Mouse (Mus musculus) hindbrain, embryonic 15.5 days (tissue): ENCODE results near the gene Myl12a. TPM values are rescaled to one million over a fixed set of nuclear protein-coding genes. Genes with fewer than 3 reads are reported as not detected.

Source experiments
- ATAC-seq: fragments of 200-750 bp; cut with Nextera tagmentation; 2 replicates; pipeline ENCODE4 v1.8.0; 2017; ENCODE audit warnings: low read depth, moderate number of reproducible peaks, moderate TSS enrichment; ENCODE audit not compliant: low FRiP score
- H3K27ac ChIP-seq: fragments of 300-500 bp; sonication (generic); replicated peaks from 2 replicates; pipeline ENCODE4 v1.5.1; 2015; ENCODE audit warnings: mild to moderate bottlenecking, inconsistent platforms
- H3K27me3 ChIP-seq: fragments of 300-500 bp; sonication (generic); 2 replicates; pipeline ENCODE4 v1.6.1; 2015; ENCODE audit warnings: control low read depth, inconsistent platforms
- H3K36me3 ChIP-seq: fragments of 300-500 bp; sonication (generic); 2 replicates; pipeline ENCODE4 v1.6.1; 2015; ENCODE audit warnings: control low read depth, inconsistent platforms
- H3K4me1 ChIP-seq: fragments of 300-500 bp; sonication (generic); replicated peaks from 2 replicates; pipeline ENCODE4 v1.6.1; 2015; ENCODE audit warnings: control low read depth, inconsistent platforms
- H3K4me2 ChIP-seq: fragments of 300-500 bp; sonication (generic); 2 replicates; pipeline ENCODE4 v1.6.1; 2015; ENCODE audit warnings: moderate library complexity, mild to moderate bottlenecking, inconsistent platforms
- H3K4me3 ChIP-seq: fragments of 300-500 bp; sonication (generic); 2 replicates; pipeline ENCODE4 v1.5.1; 2015; ENCODE audit warnings: mild to moderate bottlenecking, inconsistent platforms
- H3K9ac ChIP-seq: fragments of 300-500 bp; sonication (generic); 2 replicates; pipeline ENCODE4 v1.6.1; 2015; ENCODE audit warnings: inconsistent platforms
- H3K9me3 ChIP-seq: fragments of 300-500 bp; sonication (generic); 2 replicates; pipeline ENCODE4 v1.6.1; 2016; ENCODE audit warnings: control low read depth, inconsistent platforms
- WGBS: fragments of 180-500 bp; shearing (Covaris S2); methylation state at CpG from one replicate; pipeline ENCODE4 v1.1.7; 2015; 5-methylcytosine and 5-hydroxymethylcytosine counted together
- polyA plus RNA-seq: library from polyadenylated mRNA; unstranded; fragments of >200 nt; fragmentation: Nextera tagmentation; extraction: Ambion mirVana; gene quantifications from 2 replicates; pipeline ENCODE4 v1.2.1, GENCODE M21; 2015

The Myl12a gene
- polyA plus RNA-seq, 1 experiment from 2014 or later: 104 TPM

DNA sequence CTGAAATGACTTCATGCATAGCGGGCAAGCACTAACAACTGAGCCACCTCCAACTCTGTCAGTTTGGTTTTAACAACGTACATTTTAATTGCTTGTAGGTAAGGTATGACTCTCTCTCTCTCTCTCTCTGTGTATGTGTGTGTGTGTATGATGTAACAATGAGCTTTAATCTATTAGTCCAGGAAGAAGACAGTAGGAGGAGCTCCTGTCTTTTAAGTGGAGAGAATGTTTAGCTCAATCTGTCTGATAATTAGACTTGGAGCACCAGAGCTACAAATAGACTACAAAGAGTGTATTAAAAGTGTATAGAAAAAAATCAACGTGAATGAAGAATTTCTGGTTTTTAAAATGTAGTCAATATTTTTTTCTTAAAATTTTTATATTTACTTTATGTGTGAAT is 6.0 kb upstream of the Myl12a start:
- Histone ChIP-seq H3K4me3 (no peak overlapping the region), H3K27ac (no peak overlapping the region), H3K9me3 (no peaks in the 10 kb centered on the region), H3K27me3 (no peaks in the 10 kb centered on the region), H3K9ac (no peak overlapping the region), H3K4me2 (no peak overlapping the region), H3K36me3 (no peaks in the 10 kb centered on the region), H3K4me1 (no peaks in the 10 kb centered on the region)
- no peak for ATAC-seq
- 89% methylated on average over 3 of the region's 3 CpGs for WGBS

DNA sequence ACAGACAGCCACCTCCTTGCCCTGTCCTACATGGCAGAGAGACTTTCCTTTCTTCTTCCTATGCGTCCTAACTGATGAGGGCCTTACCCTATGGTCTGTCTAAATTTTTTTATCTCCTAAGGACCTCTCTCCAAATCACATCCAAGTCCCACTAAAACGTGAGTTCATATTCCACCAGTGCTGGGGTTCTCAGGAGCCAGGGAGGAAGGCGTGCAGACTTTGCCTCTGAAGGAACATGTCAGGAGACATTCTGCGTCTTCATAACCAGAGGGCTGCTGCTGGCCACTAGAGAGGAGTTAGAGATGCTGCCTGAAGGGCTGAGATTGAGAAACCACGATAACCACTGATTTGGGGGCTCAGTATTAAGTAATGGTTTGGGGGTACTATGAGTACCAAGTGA is 4.3 kb upstream of the Myl12a start:
- Histone ChIP-seq H3K9ac (no peak overlapping the region), H3K4me3 (no peak overlapping the region), H3K4me1 (peaks cover 9% of the 10 kb centered on the region), H3K9me3 (no peaks in the 10 kb centered on the region), H3K27ac (no peak overlapping the region), H3K36me3 (no peaks in the 10 kb centered on the region), H3K27me3 (no peaks in the 10 kb centered on the region), H3K4me2 (no peak overlapping the region)
- WGBS: 87% methylated on average over 5 of the region's 5 CpGs
- ATAC-seq: no peak

DNA sequence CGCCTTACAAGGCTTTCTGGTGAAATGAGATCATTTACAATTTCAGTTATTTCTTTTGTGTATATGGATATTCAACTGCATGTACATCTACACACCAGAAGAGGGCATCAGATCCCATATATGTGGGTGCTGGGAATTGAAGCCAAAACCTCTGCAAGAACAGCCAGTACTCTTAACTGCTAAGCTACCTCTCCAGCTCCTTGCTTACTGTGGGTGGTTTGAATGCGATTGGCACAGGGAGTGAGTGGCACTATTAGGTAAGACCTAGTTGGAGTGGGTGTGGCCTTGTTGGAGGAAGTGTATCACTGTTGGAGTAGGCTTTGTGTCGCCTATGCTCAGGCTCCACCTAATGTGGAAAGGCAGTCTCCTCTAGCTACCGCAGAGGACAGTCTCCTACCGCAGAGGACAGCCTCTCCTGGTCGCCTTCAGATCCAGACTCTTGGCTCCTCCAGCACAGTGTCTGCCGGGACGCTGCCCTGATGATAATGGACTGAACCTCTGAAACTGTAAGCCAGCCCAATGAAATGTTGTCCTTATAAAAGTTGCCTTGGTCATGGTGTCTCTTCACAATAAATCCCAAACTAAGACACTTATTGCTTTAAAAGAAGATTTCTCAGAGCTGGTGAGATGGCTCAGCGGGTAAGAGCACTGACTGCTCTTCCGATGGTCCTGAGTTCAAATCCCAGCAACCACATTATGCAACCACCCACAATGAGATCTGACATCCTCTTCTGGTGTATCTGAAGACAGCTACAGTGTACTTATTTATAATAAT is 1.7 kb upstream of the Myl12a start:
- H3K4me2 ChIP-seq: no peak overlapping the region
- H3K9ac ChIP-seq: no peak overlapping the region
- H3K36me3 ChIP-seq: no peaks in the 10 kb centered on the region
- peaks cover 21% of the 10 kb centered on the region for H3K4me1 ChIP-seq
- no peaks in the 10 kb centered on the region for H3K9me3 ChIP-seq
- no peaks in the 10 kb centered on the region for H3K27me3 ChIP-seq
- no peak overlapping the region for H3K27ac ChIP-seq
- no peak for ATAC-seq
- 96% methylated on average over 10 of the region's 10 CpGs for WGBS
- H3K4me3 ChIP-seq: no peak overlapping the region

DNA sequence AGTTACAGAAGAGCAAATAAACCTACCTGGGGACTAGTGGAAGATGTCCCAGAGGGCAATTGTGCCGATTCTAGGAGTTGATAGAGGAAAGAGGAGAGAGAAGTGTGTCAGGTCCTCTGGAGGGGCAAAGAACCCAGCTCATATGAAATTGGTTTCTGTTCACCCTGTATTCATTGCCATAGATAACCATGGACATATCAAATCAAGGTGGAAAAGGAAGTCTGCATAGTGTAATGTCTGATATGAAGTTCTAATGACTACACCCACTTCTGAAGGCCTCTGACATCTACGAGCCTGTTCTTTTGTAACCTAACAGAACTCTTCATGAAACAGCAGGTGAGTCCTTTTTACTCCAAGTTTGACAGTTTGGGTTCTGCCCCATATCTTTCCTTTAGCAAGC is 1.0 kb upstream of the Myl12a start:
- H3K4me1 ChIP-seq: peaks cover 21% of the 10 kb centered on the region
- H3K4me2 ChIP-seq: no peak overlapping the region

DNA sequence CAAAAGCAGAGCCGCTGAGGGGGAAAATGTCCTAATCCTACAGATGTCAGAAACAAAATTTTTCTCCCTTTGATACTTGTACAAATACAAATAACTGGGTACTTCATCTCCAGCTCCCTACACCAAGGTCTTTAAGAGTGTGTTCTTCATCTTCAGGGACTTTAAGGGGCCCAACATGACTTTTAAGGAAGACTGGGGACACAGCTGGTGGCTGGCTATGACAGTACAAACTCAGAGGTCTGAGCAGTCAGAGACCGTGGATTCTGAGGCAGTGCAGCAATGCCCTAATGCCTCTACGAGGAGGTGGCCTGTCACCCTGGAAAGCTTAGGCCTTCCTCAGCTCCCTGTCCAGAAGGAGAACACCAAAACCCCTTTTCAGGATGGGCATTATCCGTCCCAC is 434 bp upstream of the Myl12a start:
- Histone ChIP-seq H3K9me3 (no peaks in the 10 kb centered on the region), H3K9ac (no peak overlapping the region), H3K4me2 (peak overlapping the region; percentile 91), H3K27ac (peak overlapping the region; percentile 8; the same call in 1 of the 2 replicates), H3K27me3 (no peaks in the 10 kb centered on the region), H3K4me3 (peak overlapping the region; percentile 100; the same call in 1 of the 2 replicates), H3K4me1 (peaks cover 21% of the 10 kb centered on the region), H3K36me3 (no peaks in the 10 kb centered on the region)
- no peak for ATAC-seq
- 72% methylated on average over 4 of the region's 4 CpGs for WGBS

More for the DNA sequence above, 1.0 kb upstream of the Myl12a start:
- Histone ChIP-seq H3K27me3 (no peaks in the 10 kb centered on the region), H3K27ac (no peak overlapping the region), H3K4me3 (no peak overlapping the region), H3K9me3 (no peaks in the 10 kb centered on the region), H3K9ac (no peak overlapping the region), H3K36me3 (no peaks in the 10 kb centered on the region)
- WGBS: 91% methylated on average over 2 of the region's 2 CpGs
- ATAC-seq: no peak

DNA sequence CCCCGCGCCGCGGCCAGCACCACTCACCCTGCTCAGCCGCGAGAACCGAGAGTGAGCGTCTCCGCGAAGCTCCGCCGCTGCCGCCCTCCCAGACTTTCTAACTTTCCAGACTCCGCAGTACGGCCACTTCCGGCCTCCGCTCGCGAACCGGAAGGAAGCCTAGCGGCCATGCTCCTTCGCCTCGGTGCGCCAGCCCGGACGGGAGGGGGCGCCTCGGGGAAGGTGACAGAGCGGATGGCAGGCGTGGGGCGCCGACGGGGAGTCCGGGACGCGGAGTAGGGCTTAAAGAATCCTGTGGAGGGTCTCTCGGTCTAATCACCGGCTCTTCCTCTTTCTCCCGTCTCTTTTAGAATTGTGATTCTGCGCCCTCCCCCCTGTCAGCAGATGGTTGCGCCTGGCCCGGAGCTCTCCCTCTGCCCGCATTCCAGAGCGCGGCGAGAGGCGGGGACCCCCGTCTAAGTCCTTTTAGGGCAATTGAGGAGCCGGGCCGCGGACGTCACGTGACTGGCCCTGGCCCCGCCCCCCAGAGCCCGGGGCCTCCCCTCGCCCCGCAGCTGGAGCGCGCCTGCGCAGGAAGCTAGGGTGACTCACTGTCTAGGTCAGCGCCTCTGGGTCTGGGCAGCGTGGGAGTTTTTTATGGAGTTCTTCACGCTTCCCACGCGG is 466 bp downstream of the Myl12a start, which contains the start of gene Myom1:
Gene Myom1 (plus strand): TSS at position 553 of the 663 bp plus-strand sequence.
- peak; percentile 97 for ATAC-seq
- peak within 1 kb of the TSS; percentile 91 for H3K4me2 ChIP-seq
- no peaks in the 10 kb centered on the region for H3K9me3 ChIP-seq
- WGBS: under 1% methylated on average over 63 of the region's 65 CpGs
- H3K36me3 ChIP-seq: no peaks in the 10 kb centered on the region
- peak within 1 kb of the TSS; percentile 77 for H3K9ac ChIP-seq
- no peaks in the 10 kb centered on the region for H3K27me3 ChIP-seq
- peak within 1 kb of the TSS; percentile 98 for H3K27ac ChIP-seq
- H3K4me1 ChIP-seq: peaks cover 21% of the 10 kb centered on the region
- peak within 1 kb of the TSS; percentile 100 for H3K4me3 ChIP-seq

DNA sequence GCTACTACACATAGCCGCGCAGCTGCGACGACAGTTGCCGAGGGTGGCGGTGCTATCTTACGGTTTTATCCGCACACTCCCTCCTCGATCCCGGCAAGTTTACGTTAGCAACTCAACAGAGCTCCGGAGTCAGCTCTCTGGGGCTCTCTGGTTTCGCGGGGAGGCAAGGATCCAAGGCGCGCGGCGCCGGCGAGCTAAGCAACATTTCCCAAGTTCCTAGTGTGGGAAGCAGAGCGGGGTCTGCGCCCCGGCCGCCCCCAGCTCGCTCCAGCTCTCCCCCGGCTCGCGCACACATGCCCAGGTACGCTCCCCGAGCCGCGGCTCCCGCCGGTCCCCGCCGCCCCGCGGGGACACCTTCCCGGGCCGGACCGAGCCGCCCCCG is 988 bp downstream of the Myl12a start:
- no peaks in the 10 kb centered on the region for H3K9me3 ChIP-seq
- H3K27ac ChIP-seq: peak overlapping the region; percentile 98
- H3K4me1 ChIP-seq: peaks cover 21% of the 10 kb centered on the region
- H3K36me3 ChIP-seq: no peaks in the 10 kb centered on the region
- H3K9ac ChIP-seq: peak overlapping the region; percentile 77
- H3K27me3 ChIP-seq: no peaks in the 10 kb centered on the region
- WGBS: 1% methylated on average over 43 of the region's 43 CpGs
- peak overlapping the region; percentile 91 for H3K4me2 ChIP-seq
- ATAC-seq: peak; percentile 71; the same call in 1 of the 2 replicates
- peak overlapping the region; percentile 100 for H3K4me3 ChIP-seq

DNA sequence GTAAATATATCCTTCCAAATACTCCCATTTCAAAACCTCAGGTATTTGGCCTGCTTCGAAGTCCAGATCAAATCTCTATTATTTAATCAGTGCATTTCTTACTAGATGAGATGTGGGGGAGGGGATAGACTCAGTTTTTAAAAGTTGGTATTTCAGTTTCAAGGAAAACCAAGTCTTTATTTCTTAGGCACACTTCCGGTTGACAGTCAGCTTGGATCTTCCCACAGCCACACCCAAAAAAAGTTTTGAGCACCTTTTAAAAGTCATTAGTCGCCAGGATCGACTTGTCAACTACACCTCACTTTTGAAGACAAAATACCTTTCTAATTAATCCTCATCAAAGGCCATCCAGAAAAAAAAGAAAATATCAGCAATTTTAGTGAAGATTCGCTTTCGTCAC is 1.6 kb downstream of the Myl12a start:
- H3K9ac ChIP-seq: peak overlapping the region; percentile 77
- no peak for ATAC-seq

DNA sequence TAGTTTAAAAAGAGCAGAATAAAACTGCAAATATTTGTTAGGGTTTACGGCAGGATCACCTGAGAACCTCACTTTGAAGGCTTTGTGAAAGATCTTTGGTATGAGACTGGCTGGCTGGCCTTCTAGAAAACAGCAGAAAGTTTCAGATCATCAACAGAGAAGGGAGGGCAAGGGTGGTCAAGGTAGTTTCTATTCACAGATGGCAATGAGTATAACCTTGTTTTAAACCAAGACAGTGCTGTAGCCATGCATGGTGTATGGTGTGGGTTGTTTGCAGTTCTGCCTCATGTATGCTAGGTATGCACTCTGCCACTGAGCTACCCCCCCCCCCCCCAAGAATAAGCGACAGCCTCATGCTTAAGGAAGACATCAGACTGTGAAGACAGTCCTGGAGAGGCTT is 2.4 kb downstream of the Myl12a start:
- Histone ChIP-seq H3K9me3 (no peaks in the 10 kb centered on the region), H3K27ac (no peak overlapping the region), H3K36me3 (no peaks in the 10 kb centered on the region), H3K9ac (no peak overlapping the region), H3K4me2 (peak overlapping the region; percentile 91; the same call in 1 of the 2 replicates), H3K27me3 (no peaks in the 10 kb centered on the region), H3K4me1 (peaks cover 21% of the 10 kb centered on the region), H3K4me3 (no peak overlapping the region)
- ATAC-seq: no peak
- WGBS: 76% methylated on average over 2 of the region's 2 CpGs

More for the DNA sequence above, 1.6 kb downstream of the Myl12a start:
- Histone ChIP-seq H3K27ac (peak overlapping the region; percentile 98; the same call in 1 of the 2 replicates), H3K36me3 (no peaks in the 10 kb centered on the region), H3K4me1 (peaks cover 21% of the 10 kb centered on the region), H3K9me3 (no peaks in the 10 kb centered on the region), H3K4me3 (peak overlapping the region; percentile 100), H3K4me2 (peak overlapping the region; percentile 91), H3K27me3 (no peaks in the 10 kb centered on the region)
- 16% methylated on average over 6 of the region's 6 CpGs for WGBS

DNA sequence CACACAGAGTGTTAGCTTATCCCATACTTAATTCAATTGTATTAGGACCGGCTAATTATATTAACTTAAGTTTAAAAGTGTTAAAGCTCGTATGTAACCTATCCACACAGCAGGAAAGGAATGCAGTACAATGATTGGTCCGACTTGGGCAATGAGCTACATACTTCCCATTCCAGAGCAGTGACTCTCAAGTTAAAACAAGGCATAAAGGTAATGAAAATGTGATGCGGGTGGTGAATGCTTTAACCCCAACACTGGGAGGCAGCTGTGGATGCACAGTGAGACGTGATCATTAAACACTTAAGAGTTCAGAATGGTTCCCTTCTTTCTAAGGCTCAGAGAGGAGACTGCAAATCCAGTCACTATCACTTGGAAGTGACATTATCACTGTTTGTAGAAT is 3.5 kb downstream of the Myl12a start:
- 83% methylated on average over 5 of the region's 5 CpGs for WGBS
- no peaks in the 10 kb centered on the region for H3K27me3 ChIP-seq
- no peak overlapping the region for H3K9ac ChIP-seq
- no peak overlapping the region for H3K4me3 ChIP-seq
- no peak for ATAC-seq
- H3K4me1 ChIP-seq: peaks cover 21% of the 10 kb centered on the region
- no peak overlapping the region for H3K4me2 ChIP-seq
- no peaks in the 10 kb centered on the region for H3K36me3 ChIP-seq
- H3K27ac ChIP-seq: no peak overlapping the region
- no peaks in the 10 kb centered on the region for H3K9me3 ChIP-seq

DNA sequence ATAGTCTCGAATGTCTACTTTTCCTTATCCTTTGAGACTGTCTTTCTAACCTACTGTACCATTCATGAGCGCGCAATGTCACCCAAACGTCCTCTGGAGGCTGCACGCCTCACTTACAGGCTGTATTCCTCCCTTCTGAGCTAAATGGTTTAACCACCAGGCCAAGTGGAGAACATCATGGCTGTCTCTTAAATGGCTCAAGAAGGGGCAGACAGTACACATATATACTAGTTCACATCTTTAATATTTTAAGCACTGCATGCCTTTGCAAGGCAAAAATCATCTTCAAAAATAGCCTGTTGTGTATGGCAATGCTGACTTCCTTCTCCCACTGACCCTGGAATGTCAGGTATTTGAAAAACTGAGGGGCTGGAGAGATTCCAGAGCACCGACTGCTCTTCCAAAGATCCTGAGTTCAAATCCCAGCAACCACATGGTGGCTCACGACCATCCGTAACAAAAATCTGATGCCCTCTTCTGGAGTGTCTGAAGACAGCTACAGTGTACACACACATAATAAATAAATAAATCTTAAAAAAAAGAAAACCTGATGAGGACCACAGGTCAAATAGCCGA is 4.2 kb downstream of the Myl12a start:
- 84% methylated on average over 9 of the region's 9 CpGs for WGBS
- Histone ChIP-seq H3K9me3 (no peaks in the 10 kb centered on the region), H3K27ac (no peak overlapping the region), H3K4me1 (peaks cover 21% of the 10 kb centered on the region), H3K9ac (no peak overlapping the region), H3K4me3 (no peak overlapping the region), H3K4me2 (no peak overlapping the region), H3K27me3 (no peaks in the 10 kb centered on the region), H3K36me3 (no peaks in the 10 kb centered on the region)
- ATAC-seq: no peak

DNA sequence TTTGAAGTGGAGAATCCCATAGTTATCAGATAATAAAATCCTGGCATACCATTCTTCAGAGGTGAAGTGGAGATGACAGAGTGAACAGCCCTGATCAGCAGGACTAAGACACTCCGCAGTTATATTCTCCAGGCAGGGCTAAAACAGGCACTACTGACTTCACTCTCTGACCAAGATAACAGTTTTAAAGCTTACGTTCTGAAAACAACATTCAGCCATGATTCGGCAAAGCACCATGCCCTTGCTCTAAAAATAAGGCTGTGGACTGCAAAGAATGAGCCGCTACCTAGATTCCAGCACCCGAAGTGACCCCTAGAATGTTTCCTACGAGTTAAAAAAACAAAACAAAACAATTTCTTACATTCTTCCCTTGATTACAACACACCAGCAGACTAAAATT is 4.8 kb downstream of the Myl12a start:
- no peaks in the 10 kb centered on the region for H3K27me3 ChIP-seq
- H3K4me3 ChIP-seq: no peak overlapping the region
- no peak overlapping the region for H3K4me2 ChIP-seq
- H3K9ac ChIP-seq: no peak overlapping the region
- no peaks in the 10 kb centered on the region for H3K9me3 ChIP-seq
- ATAC-seq: no peak
- no peaks in the 10 kb centered on the region for H3K36me3 ChIP-seq
- WGBS: 86% methylated on average over 6 of the region's 6 CpGs
- peaks cover 14% of the 10 kb centered on the region for H3K4me1 ChIP-seq
- H3K27ac ChIP-seq: no peak overlapping the region
